Mouse (Mus musculus) embryo, embryonic 11 days (tissue): ENCODE data around the gene Bbs5.
"Not testable (repeated sequence)": the region's sequence is repeated elsewhere in the genome, so short reads cannot be mapped to it uniquely, and the experiment has no call there.

Experiments used
- DNase-seq: peaks from one replicate; pipeline ENCODE4 v3.0.0-alpha.2; 2015

The Bbs5 gene

DNA sequence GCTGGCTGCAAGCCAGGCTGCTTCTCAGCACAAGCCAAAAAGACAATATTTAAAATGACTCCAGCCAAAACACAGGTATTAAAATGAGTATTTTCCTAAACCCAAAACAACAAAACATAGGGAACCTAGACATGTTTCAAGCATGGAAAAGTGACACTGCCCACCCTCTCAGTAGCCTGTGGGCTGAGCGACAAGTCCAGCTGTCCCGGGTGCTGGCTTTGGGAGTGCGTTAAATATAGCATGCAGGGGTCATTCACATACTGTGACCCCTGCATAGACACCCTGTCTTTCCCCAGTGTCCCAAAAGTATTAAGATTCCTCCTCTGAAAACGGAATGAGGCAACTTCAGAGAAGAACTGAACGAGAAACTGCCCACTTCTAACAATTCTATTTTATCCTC, 26.8 kb downstream of the Bbs5 start:
- no peak for DNase-seq

DNA sequence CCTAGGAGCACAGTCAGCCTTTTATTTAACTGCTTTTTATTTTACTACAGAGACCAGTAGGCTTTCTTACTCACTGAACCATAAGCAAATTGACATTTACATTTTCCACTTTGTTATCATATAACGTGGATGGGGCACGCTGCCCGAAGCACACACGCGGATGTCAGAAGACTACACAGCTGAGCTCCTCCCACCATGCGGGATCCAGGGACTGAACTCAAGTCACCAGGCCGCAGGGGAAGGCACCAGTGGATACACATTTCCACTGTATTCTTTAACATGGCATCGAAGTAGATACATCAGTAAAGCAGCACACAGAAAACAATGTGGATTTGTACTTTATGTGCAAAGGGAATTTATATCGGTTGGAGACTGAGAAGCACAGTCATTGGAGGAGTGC, 28.3 kb downstream of the Bbs5 start:
- no peak for DNase-seq

DNA sequence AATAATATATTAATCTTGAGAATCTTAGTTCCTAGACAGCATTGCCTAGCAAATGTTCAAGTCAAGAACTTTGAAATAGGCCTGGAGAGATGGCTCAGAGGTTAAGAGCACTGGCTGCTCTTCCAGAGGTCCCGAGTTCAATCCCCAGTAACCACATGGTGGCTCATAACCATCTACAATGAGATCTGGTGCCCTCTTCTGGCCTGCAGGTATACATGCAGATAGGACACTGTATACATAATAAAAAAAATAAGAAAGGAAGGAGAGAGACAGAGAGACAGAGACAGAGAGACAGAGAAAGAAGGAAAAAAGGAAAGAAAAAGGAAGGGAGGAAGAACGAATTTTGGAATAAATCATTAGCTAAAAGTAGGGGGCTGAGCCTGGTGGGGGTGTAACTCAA, 29.7 kb downstream of the Bbs5 start:
- DNase-seq, result no peak

DNA sequence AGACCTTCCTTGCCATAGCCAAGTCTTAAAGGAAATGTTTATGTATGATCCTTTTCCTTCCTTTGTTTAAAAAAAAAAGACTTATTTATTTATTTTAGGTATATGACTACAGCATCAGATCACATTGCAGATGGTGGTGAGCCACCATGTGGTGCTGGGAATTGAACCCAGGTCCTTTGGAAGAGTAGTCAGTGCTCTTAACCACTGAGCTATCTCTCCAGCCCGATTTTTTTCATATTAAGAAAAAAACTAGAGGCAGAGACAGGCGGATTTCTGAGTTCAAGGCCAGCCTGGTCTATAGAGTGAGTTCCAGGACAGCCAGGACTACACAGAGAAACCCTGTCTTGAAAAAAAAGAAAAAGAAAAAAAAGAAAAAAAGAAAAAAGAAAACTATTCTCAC, 30.2 kb downstream of the Bbs5 start:
- not testable (repeated sequence) for DNase-seq

- no peak for DNase-seq
Measured at GRCm38 (mm10) chr2:69679990-69680389, 33.0 kb downstream of the Bbs5 start.

GRCm38 (mm10) chr2:69681931-69682330, 35.0 kb downstream of the Bbs5 start:
- DNase-seq, result no peak

GRCm38 (mm10) chr2:69683036-69683805, 36.2 kb downstream of the Bbs5 start:
- DNase-seq, result peak; percentile 72

- no peak for DNase-seq
Measured at GRCm38 (mm10) chr2:69684488-69684887, 37.5 kb downstream of the Bbs5 start.

GRCm38 (mm10) chr2:69690214-69690613, 43.2 kb downstream of the Bbs5 start:
- DNase-seq, result no peak

- DNase-seq, result no peak
Measured at GRCm38 (mm10) chr2:69690843-69691242, 43.9 kb downstream of the Bbs5 start.

DNA sequence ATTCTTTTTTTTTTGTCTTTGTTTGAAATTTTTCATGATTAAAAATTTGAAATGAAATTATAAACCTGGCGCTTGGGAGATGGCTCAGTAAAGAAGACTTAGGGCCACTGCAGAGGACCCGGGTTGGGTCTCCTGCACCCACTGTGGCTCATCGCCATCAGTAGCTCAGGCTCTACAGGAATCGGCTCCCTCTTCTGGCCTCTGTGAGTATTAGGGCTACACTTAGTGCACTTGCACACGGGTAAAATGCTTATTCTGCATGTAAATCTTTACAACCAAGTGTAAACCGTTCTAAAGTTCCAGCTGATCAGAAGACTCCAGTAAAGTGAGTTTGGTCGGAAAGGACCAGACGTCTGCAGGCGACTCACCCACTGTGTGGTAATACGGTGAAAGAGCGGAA, 46.5 kb downstream of the Bbs5 start:
- no peak for DNase-seq

DNA sequence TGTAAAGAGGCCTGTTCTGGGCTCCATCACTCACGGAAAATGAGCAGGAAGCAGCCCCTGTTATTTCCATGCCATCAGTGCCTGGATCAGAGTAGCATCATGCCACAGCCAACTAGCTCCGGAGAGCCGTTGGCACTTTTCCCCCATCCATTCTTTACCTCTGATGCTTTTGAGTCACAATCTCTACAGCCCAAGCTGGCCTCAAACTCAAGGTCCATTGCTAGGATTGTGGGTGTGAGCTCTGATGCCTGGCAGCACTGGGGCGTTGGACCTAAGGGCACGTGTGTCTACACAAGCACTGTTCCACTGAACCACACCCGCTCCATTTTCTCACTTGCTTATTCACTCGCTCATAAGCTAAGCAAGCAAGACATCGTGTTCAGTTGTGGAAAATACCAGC, 53.5 kb downstream of the Bbs5 start:
- DNase-seq, result no peak

DNA sequence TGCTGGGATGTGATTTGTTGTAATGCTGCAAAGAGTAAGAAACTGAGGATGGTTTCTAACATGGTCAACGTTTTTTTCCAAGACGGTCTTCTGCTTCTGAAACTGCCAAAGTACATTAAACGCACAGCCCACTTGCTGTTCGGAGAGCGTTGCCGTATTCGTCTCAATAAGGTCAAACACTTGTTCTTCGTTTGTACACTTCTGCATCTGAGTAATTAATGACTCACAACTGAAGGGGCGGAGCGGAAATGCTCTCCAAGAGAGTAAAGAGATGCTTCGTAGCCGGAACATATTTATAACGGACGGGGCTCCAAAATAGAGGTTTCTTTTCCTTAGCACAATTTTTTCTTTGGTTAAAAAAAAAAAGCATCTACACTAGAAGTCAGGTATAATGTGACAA, 65.2 kb downstream of the Bbs5 start:
- no peak for DNase-seq

- DNase-seq, result peak; percentile 94
Measured at GRCm38 (mm10) chr2:69712981-69713625, 66.1 kb downstream of the Bbs5 start, which contains the start of gene Fastkd1. Gene Fastkd1, minus strand, starts transcription at chr2:69713516.

GRCm38 (mm10) chr2:69713626-69714014, 66.6 kb downstream of the Bbs5 start:
- DNase-seq, result no peak

DNA sequence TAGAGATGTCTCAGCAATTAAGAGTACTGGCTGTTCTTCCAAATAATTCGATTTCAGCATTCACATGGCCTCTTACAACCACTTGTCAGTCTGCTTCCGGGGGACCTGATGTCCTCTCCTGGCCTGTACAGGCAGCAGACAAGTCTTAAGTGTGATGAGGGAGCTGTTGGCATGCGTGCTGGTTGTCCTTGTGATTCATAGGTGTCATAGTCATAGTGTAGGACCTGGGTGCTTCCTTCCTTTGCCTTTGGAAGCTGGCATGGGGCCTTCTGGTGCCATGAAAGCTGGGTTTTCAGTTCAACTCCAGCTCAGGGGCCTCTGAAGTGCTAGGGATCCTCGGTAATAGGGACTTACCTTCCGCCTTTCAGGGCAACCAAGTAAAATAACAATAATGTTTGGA, 67.2 kb downstream of the Bbs5 start:
- no peak for DNase-seq

GRCm38 (mm10) chr2:69716483-69716882, 69.5 kb downstream of the Bbs5 start:
- no peak for DNase-seq
